Mouse (Mus musculus): ENCODE measurements around the gene 4921524J17Rik. TPM values are rescaled to one million over a fixed set of nuclear protein-coding genes. Genes with fewer than 3 reads are reported as not detected.

Gene 4921524J17Rik
- 32.6 and 33.2 TPM in 2 replicates for polyA plus RNA-seq (2015; fragmentation: Nextera tagmentation; extraction: Ambion mirVana)

DNA sequence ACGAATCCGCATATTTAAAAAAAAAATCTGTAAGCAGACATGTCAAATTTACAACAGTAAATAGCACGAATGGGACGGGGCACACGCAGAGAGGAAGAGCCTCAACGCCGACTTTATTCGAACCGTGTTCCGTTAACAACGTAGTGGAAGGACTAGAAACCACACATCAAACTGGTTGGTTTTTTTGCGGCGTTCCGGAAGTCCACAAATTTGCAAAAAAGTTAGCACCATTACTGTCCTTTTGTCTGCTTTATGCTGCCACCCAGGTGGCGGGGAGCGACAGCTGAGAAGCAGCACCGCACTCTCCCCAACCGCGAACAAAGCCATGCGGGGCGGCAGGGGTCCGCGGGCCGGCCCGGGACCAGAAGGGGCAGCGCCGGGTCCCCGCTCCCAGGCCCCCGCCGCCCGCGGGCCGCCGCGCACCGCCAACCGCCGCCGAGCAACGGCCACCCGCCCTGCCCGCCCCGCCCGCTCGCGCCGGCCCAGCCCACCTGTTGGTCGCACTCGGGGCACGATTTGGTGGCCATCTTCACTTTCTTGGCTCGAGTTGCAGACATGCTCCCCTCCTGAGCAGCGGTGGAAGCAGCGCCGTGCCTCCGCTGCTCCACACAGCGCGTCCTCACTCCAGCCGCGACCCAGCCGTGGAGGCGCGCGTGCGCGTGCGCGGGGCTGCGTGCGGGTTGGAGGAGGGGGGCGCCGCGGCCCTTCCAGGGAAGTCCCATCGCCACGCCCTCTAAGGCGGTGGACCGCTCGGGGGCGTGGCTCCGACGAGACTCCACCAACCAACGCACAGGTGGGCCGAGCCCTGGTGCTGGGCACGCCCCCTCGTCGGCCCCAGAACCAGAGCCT is at the start of gene 4921524J17Rik:
Gene 4921524J17Rik (minus strand): TSS at position 666 of the 849 bp plus-strand sequence.
- H3K9ac ChIP-seq (ENCODE audit: low read depth, low read length): peak within 1 kb of the TSS; percentile 90

DNA sequence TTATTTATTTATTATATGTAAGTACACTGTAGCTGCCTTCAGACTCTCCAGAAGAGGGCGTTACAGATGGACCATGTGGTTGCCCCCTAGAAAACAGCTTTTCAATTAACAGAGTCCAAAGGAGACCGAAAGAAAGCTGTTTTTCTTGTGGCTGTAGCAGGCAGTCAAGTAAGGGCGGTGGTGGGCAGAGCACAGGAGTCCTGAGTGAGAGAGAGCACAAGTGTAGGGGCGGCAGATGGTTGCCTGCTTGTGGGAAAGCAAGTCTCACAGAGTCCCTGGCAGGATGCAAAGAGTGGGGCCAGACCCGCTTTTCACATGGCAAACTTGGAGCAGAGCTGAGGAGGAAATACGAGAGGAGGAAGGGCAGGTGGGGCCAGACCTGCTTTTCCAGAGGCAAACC is 49.8 kb upstream of the 4921524J17Rik start:
- no peak for ATAC-seq
- 58% methylated on average over 6 of the region's 6 CpGs for WGBS

More for the DNA sequence above, at the start of gene 4921524J17Rik:
- Histone ChIP-seq H3K4me2 (ENCODE audit: low read depth, low read length) (peak within 1 kb of the TSS; percentile 47), H3K4me3 (ENCODE audit: low read length) (peak within 1 kb of the TSS; percentile 78), H3K4me1 (ENCODE audit: control insufficient read depth, insufficient read depth, low read length) (peaks cover 26% of the 10 kb centered on the region), H3K27me3 (replicated peaks; ENCODE audit: control insufficient read depth, insufficient read depth, low read length) (no peaks in the 10 kb centered on the region), H3K9me3 (ENCODE audit: control insufficient read depth, low read length) (no peaks in the 10 kb centered on the region), H3K36me3 (ENCODE audit: control insufficient read depth, insufficient read depth, low read length) (no peaks in the 10 kb centered on the region), H3K27ac (ENCODE audit: low read length) (peak within 1 kb of the TSS; percentile 96)
- ATAC-seq: peak; percentile 99
- under 1% methylated on average over 83 of the region's 85 CpGs for WGBS

GRCm38 (mm10) chr8:85481900-85482299 is 49.3 kb upstream of the 4921524J17Rik start:
- Histone ChIP-seq H3K36me3 (ENCODE audit: control insufficient read depth, insufficient read depth, low read length) (no peaks in the 10 kb centered on the region), H3K4me2 (ENCODE audit: low read depth, low read length) (peak overlapping the region; percentile 30), H3K27ac (ENCODE audit: low read length) (no peak overlapping the region), H3K4me3 (ENCODE audit: low read length) (no peak overlapping the region), H3K27me3 (replicated peaks; ENCODE audit: control insufficient read depth, insufficient read depth, low read length) (no peaks in the 10 kb centered on the region), H3K4me1 (ENCODE audit: control insufficient read depth, insufficient read depth, low read length) (peaks cover 2% of the 10 kb centered on the region; the same call in 1 of the 2 replicates), H3K9me3 (ENCODE audit: control insufficient read depth, low read length) (no peaks in the 10 kb centered on the region), H3K9ac (ENCODE audit: low read depth, low read length) (no peak overlapping the region)
- WGBS: 34% methylated on average over 10 of the region's 10 CpGs
- peak; percentile 60 for ATAC-seq

More for the DNA sequence above, 49.8 kb upstream of the 4921524J17Rik start:
- H3K9ac ChIP-seq (ENCODE audit: low read depth, low read length): no peak overlapping the region
- H3K27me3 ChIP-seq (replicated peaks; ENCODE audit: control insufficient read depth, insufficient read depth, low read length): no peaks in the 10 kb centered on the region
- peaks cover 2% of the 10 kb centered on the region; the same call in 1 of the 2 replicates for H3K4me1 ChIP-seq (ENCODE audit: control insufficient read depth, insufficient read depth, low read length)
- H3K4me3 ChIP-seq (ENCODE audit: low read length): no peak overlapping the region
- no peak overlapping the region for H3K27ac ChIP-seq (ENCODE audit: low read length)
- H3K4me2 ChIP-seq (ENCODE audit: low read depth, low read length): no peak overlapping the region
- H3K36me3 ChIP-seq (ENCODE audit: control insufficient read depth, insufficient read depth, low read length): no peaks in the 10 kb centered on the region
- H3K9me3 ChIP-seq (ENCODE audit: control insufficient read depth, low read length): no peaks in the 10 kb centered on the region

DNA sequence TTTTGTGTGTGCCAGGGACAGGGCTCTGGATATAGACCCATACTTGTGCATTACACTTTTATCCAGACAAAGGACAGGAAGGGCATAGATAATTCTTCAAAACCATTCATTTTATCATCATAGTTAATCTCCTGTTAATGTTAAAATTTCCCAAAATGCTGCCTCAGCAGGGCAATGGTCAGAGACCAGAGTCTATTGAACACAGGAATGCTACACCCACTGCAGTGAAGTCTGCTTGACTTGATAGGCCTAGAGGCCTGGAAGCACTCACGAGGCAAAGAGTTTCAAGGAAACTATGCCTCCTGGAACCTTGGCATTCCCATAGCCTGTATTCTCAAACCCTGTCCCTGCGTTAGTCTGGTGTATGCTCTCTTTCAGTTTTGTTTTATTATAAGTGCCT is 47.1 kb upstream of the 4921524J17Rik start:
- ATAC-seq: no peak
- Histone ChIP-seq H3K4me1 (ENCODE audit: control insufficient read depth, insufficient read depth, low read length) (peaks cover 2% of the 10 kb centered on the region; the same call in 1 of the 2 replicates), H3K9ac (ENCODE audit: low read depth, low read length) (no peak overlapping the region), H3K4me3 (ENCODE audit: low read length) (no peak overlapping the region), H3K27ac (ENCODE audit: low read length) (no peak overlapping the region), H3K27me3 (replicated peaks; ENCODE audit: control insufficient read depth, insufficient read depth, low read length) (no peaks in the 10 kb centered on the region), H3K36me3 (ENCODE audit: control insufficient read depth, insufficient read depth, low read length) (no peaks in the 10 kb centered on the region), H3K9me3 (ENCODE audit: control insufficient read depth, low read length) (no peaks in the 10 kb centered on the region), H3K4me2 (ENCODE audit: low read depth, low read length) (no peak overlapping the region)
- 78% methylated on average over 2 of the region's 2 CpGs for WGBS

DNA sequence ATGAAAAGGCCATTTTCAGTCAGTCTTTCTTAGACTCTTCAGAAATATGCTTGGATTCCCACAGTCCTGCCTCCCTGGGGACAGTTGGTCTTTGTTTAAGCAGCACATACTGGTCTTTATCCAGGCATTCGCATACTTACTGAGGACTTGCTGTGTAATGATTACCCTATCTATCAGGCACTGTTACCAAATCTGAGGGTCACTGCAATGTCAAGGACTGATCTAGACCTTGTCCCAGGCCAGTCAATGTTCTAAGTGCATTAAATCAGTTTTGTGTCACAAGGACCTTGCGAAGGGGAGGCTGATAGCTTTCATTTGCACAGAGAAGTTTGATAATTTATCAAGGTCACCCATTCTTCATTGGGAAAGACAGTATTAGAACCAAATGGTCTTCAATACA is 45.8 kb upstream of the 4921524J17Rik start:
- no peak for ATAC-seq
- H3K4me3 ChIP-seq (ENCODE audit: low read length): no peak overlapping the region
- WGBS: 73% methylated on average over 2 of the region's 2 CpGs
- H3K4me2 ChIP-seq (ENCODE audit: low read depth, low read length): no peak overlapping the region
- H3K27ac ChIP-seq (ENCODE audit: low read length): no peak overlapping the region
- no peaks in the 10 kb centered on the region for H3K27me3 ChIP-seq (replicated peaks; ENCODE audit: control insufficient read depth, insufficient read depth, low read length)
- no peaks in the 10 kb centered on the region for H3K9me3 ChIP-seq (ENCODE audit: control insufficient read depth, low read length)
- H3K4me1 ChIP-seq (ENCODE audit: control insufficient read depth, insufficient read depth, low read length): peaks cover 2% of the 10 kb centered on the region; the same call in 1 of the 2 replicates
- no peaks in the 10 kb centered on the region for H3K36me3 ChIP-seq (ENCODE audit: control insufficient read depth, insufficient read depth, low read length)
- no peak overlapping the region for H3K9ac ChIP-seq (ENCODE audit: low read depth, low read length)

DNA sequence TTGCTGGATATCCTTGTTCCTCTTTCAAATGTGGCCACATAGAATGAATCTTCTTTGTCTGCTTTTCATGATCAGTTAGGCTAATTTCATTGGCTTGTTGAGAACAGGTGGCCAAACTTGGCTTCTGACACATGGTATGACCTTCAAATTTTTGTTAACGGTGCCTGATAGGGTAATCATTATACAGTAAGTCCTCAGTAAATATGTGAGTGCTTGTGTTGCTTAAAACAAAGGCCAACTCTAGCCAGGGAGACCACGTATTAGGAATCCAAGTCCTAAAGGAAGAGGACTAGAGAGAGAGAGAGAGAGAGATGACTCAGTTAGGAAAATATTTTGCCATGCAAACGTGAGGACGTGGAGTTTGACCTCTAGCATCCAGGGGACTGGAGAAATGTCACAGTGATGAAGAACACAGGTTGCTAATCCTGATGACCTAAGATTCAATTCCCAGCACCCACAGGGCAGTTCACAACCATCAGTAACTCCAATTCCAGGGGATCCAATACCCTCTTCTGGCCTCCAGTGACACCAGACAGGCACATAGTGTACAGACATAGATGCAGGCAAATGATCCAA is 44.4 kb upstream of the 4921524J17Rik start:
- Histone ChIP-seq H3K9ac (ENCODE audit: low read depth, low read length) (no peak overlapping the region), H3K4me3 (ENCODE audit: low read length) (no peak overlapping the region), H3K4me1 (ENCODE audit: control insufficient read depth, insufficient read depth, low read length) (peaks cover 2% of the 10 kb centered on the region; the same call in 1 of the 2 replicates), H3K9me3 (ENCODE audit: control insufficient read depth, low read length) (no peaks in the 10 kb centered on the region), H3K4me2 (ENCODE audit: low read depth, low read length) (no peak overlapping the region), H3K27me3 (replicated peaks; ENCODE audit: control insufficient read depth, insufficient read depth, low read length) (no peaks in the 10 kb centered on the region), H3K27ac (ENCODE audit: low read length) (no peak overlapping the region), H3K36me3 (ENCODE audit: control insufficient read depth, insufficient read depth, low read length) (no peaks in the 10 kb centered on the region)
- ATAC-seq: no peak
- WGBS: 59% methylated on average over 4 of the region's 4 CpGs

- Histone ChIP-seq H3K9ac (ENCODE audit: low read depth, low read length) (no peak overlapping the region), H3K27me3 (replicated peaks; ENCODE audit: control insufficient read depth, insufficient read depth, low read length) (no peaks in the 10 kb centered on the region), H3K36me3 (ENCODE audit: control insufficient read depth, insufficient read depth, low read length) (no peaks in the 10 kb centered on the region), H3K4me3 (ENCODE audit: low read length) (no peak overlapping the region), H3K4me2 (ENCODE audit: low read depth, low read length) (no peak overlapping the region), H3K4me1 (ENCODE audit: control insufficient read depth, insufficient read depth, low read length) (no peaks in the 10 kb centered on the region), H3K27ac (ENCODE audit: low read length) (no peak overlapping the region), H3K9me3 (ENCODE audit: control insufficient read depth, low read length) (no peaks in the 10 kb centered on the region)
- no peak for ATAC-seq
- WGBS: 86% methylated on average over 3 of the region's 3 CpGs
These were observed 42.3 kb upstream of the 4921524J17Rik start for GRCm38 (mm10) chr8:85474924-85475323.

DNA sequence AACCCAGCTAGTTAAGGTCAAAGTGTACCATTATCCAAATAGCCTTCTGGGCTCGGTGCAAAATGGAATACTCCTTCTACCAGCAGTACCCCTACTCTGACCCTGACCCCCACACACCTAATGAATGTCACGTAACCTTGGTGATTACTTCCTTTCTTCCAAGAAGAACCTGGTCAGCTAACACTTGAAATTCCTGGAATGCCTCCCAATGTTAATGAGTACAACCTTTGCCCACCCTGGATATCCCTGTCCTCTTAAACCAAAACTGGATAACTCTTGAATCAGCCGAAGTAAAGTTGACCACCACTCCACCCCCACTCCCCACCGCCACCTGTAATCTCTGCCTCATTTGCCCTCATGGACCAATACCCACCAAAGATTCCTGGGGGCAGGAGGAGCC is 40.6 kb upstream of the 4921524J17Rik start:
- WGBS: 71% methylated on average over 4 of the region's 4 CpGs
- Histone ChIP-seq H3K36me3 (ENCODE audit: control insufficient read depth, insufficient read depth, low read length) (no peaks in the 10 kb centered on the region), H3K4me3 (ENCODE audit: low read length) (no peak overlapping the region), H3K27ac (ENCODE audit: low read length) (no peak overlapping the region), H3K4me2 (ENCODE audit: low read depth, low read length) (no peak overlapping the region), H3K9ac (ENCODE audit: low read depth, low read length) (no peak overlapping the region), H3K9me3 (ENCODE audit: control insufficient read depth, low read length) (no peaks in the 10 kb centered on the region), H3K4me1 (ENCODE audit: control insufficient read depth, insufficient read depth, low read length) (no peaks in the 10 kb centered on the region), H3K27me3 (replicated peaks; ENCODE audit: control insufficient read depth, insufficient read depth, low read length) (no peaks in the 10 kb centered on the region)
- ATAC-seq: no peak

DNA sequence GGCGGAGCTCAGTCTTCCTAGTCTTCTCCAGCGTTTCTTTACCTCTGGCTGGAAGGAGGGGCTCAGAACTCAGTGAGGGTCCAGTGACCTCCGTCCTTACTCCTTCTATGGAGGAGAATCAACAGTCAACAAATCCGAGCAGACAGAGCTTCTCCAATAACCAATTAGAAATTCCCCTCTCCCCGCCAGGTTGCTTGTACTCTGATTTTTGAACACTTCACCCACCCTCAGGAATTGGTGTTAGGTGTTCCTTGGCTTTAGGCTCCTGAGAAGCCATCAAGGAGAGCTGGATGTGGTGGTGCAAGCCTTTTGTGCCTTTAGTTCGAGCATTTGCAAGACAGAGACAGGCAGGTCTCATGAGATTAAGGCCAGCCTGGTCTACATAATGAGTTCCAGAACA is 40.2 kb upstream of the 4921524J17Rik start:
- Histone ChIP-seq H3K4me1 (ENCODE audit: control insufficient read depth, insufficient read depth, low read length) (no peaks in the 10 kb centered on the region), H3K36me3 (ENCODE audit: control insufficient read depth, insufficient read depth, low read length) (no peaks in the 10 kb centered on the region), H3K4me3 (ENCODE audit: low read length) (no peak overlapping the region), H3K9ac (ENCODE audit: low read depth, low read length) (no peak overlapping the region), H3K27me3 (replicated peaks; ENCODE audit: control insufficient read depth, insufficient read depth, low read length) (no peaks in the 10 kb centered on the region), H3K4me2 (ENCODE audit: low read depth, low read length) (no peak overlapping the region), H3K9me3 (ENCODE audit: control insufficient read depth, low read length) (no peaks in the 10 kb centered on the region), H3K27ac (ENCODE audit: low read length) (no peak overlapping the region)
- ATAC-seq: no peak
- 66% methylated on average over 6 of the region's 6 CpGs for WGBS

Measured in intestine, embryonic 16.5 days (tissue).